Mouse (Mus musculus) telencephalon, adult 2 months (tissue): ENCODE data around the gene Tmem26.

Source experiments
- DNase-seq: peaks from one replicate; pipeline ENCODE4 v3.0.0-alpha.2; 2011; ENCODE audit warnings: low read depth, low spot score

The Tmem26 gene

GRCm38 (mm10) chr10:68750921-68751320 is 27.5 kb downstream of the Tmem26 start:
- DNase-seq, result no peak

DNA sequence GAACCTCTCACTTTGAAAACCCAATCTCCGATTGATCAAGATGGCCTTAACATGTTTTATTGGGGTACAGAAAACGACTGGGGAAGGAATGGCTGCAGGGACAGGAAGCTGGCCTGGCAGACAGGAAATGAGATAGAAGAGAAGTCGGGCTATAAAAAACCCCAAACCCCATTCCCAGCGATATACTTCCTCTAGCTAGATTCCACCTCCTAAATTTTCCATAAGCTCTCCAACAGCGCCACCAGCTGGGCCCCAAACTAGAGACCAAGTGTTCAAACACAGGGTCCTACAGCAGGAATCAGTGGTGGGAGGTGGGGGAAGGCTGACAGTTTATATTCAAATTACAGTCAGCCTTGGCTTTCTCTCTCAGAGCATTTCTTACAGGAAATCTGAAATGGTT is 35.8 kb downstream of the Tmem26 start:
- DNase-seq, result no peak

DNA sequence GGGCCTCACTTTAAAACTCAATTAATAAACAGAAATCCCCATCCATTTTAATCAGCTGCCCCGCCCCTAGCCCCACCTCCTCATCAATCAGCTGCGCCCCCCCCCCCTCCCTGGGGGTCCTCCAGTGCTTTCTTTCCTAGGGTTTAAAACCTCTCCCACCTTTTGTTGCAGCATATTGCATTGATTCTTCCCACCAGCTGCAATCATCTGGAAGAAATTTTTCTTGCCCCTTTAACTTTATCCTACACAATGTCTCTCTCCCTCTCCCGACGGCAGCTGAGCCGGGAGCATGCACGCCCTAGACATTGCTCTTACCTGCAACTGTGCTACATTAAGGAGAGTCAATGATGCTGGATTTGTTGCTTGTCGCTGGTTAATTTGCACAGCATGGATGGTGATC is 36.3 kb downstream of the Tmem26 start:
- no peak for DNase-seq

DNA sequence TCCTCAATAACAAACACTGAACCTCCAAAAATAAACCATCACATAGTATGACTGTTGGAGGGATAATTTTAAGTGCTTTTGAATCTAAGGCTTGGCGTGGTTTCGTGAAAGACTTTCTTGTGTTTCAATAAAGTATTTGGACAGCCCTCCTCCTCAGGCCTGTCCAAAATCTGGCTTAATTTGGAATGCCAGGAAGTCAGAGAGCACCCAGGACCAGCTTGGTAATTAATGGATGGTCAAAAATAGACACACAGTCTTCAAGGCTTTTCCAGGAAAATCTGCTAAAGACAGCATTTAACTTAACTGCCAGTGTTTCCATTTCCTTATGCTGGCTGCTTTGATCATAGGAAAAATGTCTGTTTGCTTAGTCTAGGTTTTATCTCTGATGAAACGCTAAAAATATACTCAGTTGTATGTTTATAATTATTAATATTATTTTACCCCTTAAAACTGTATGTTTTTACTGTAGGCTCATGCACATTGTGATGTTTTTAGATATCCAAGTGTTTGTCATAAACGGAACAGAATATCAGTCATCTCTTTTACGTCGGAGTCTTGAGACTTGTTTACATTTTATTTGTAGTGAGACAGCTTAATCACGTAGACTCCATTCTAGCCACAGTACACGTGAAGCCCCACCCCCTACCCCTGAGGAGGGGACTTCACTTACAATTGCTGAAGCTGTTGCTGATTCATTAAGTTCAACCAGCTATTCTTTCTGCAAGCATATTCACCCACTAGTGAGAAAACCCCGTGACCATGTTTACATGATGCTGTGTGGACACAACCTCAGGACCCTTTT is 57.8 kb downstream of the Tmem26 start:
- DNase-seq, result no peak

DNA sequence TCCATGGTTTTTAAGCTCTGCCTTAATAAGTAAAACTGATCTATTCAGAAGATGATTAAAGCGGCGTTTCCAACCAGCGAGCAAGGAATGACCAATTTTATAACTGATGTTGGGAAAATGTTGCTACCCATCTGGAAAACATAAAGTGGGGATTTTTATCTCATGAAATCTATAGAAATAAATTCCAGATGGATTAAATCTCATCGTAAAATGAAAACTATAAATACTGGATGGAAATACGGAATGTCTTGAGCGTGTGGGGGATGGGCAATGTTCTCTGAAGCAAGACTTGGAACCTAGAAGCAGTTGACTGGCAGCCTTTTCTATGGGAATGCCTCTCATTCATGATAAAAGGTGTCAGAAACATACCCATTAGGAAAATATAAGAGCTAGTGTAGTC is 59.3 kb downstream of the Tmem26 start:
- DNase-seq, result no peak

GRCm38 (mm10) chr10:68783856-68784255 is 60.4 kb downstream of the Tmem26 start:
- no peak for DNase-seq

- peak; percentile 6 for DNase-seq
Observed at GRCm38 (mm10) chr10:68784463-68784862, 61.0 kb downstream of the Tmem26 start.

- DNase-seq, result no peak
Observed at GRCm38 (mm10) chr10:68795466-68795865, 72.0 kb downstream of the Tmem26 start.

DNA sequence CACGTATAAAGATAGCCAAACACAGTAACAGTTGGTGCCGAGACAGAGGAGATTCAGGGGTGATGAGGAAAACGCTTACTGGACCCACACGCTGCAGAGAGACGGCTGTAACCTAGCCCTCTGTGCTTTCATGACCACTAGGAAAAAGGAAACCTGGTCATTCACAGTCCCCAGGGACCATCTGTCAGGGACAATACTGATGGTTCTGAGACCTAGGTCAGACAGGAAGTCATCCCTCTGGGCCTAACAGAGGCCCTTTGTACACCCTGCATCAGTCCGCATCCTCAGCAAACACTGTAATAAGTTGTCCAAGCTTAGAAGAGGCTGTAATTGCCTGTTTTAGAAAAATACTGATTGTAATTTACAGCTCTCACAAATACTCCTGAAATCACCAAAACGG is 76.4 kb downstream of the Tmem26 start:
- DNase-seq, result no peak

DNA sequence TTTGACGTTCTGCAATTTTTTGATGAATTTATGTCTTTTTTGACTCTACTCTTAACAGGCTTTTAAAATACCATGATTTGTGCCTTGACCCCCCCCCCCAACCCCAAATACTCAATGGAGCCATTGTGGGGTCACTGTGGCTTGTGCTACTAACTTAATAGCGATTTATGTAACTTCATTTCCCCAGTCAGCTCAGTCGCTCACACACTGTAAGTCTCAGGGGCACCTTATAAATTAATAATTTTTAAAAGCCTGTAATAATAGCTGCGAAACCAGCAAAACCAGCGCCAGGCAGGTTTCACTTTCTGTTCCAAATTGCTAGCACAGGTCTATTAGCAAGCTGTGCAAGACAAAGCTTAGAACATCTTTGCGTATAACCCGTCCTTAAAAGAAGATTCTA is 76.9 kb downstream of the Tmem26 start:
- DNase-seq, result no peak

DNA sequence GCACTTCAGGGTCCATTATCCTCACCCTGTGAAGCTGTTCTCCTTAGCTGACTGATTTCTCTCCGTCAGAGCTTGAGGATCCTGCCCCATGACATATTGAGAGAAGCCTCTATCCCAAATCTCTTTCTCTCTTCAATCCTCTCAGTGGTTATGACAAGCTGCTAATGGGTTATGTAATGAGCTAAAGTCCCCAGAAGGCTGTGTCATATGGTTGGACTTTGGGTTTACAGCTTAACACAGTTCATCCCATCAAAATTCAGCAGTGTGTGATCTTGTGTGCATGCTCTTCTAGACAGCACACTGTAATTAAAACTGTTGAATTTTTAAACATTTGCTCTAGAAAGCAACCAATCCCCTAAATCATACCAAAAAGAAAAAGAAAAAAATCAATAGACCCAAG is 82.9 kb downstream of the Tmem26 start:
- no peak for DNase-seq

DNA sequence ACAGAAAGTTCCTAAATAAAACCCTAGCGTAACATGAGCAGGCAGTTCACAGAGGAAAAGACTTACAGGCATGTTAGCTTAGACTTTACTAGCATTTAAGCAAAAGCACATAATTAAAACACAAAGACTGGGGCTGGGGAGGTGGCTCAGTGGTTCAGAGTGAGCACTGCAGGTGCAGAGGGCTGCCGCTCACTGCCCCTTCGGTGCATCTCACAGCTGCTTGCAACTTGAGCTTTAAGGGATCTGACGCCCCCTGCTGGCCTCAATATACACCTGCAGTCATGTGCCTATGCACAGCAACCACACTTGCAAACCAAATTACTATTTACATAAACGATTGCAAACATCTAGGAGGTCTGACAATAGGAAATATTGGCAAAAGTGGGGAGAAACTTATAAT is 87.5 kb downstream of the Tmem26 start:
- DNase-seq, result no peak

GRCm38 (mm10) chr10:68812699-68813098 is 89.3 kb downstream of the Tmem26 start:
- no peak for DNase-seq

GRCm38 (mm10) chr10:68817281-68817680 is 93.8 kb downstream of the Tmem26 start:
- no peak for DNase-seq

DNA sequence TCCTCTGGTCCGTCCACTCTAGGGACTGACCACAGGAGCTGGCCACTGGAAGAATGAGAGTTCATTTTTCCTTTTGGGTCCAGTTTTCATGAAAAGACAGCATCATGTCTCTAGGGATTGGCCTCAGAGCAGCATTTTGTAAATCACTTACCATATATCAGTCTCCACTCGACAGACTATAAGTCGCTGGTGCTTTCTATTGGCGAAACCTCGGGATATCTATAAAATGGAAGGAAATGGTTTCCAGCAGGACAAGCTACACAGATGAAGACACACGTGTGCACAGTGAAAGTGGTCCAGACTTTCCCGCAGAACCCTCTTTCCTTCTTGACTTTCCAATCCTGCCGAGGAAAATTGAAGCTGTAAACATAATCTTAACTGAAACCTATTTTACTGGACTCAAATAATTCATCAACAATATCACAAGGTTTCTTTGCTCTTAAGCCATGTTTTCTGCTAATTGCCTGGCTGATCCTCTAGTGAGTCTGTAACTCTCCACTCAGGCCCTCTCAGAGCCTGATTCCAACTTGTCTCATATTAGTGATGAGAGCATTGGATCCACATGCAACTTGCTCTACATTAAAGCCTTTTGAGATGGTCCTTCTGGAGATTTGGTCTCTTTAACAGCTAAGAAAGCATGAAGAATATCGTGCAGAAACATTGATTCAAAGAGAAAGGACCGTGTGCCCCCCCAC is 94.8 kb downstream of the Tmem26 start:
- DNase-seq, result no peak

GRCm38 (mm10) chr10:68824519-68824918 is 101.1 kb downstream of the Tmem26 start:
- no peak for DNase-seq
